Mouse (Mus musculus) spleen, embryonic (tissue): ENCODE results near the gene Pgap2.

Experiments used
- CTCF ChIA-PET: fragments of 350-600 bp; sonication (Branson Sonifier 250); formaldehyde crosslinking; loops from one replicate; lab custom pipeline; 2022; lab: Charles Lee

Pgap2 gene

GRCm38 (mm10) chr7:102209756-102210721, at the start of gene Pgap2, which contains the start of gene Nup98:
Gene Pgap2 (plus strand): TSS chr7:102210208.
Gene Nup98 (minus strand): TSS chr7:102210176.
- CTCF ChIA-PET: interaction anchor here (0.8 kb wide), 1 partner anchor 55 kb away, joined by 4 read pairs; no protein-coding TSS in a partner anchor

DNA sequence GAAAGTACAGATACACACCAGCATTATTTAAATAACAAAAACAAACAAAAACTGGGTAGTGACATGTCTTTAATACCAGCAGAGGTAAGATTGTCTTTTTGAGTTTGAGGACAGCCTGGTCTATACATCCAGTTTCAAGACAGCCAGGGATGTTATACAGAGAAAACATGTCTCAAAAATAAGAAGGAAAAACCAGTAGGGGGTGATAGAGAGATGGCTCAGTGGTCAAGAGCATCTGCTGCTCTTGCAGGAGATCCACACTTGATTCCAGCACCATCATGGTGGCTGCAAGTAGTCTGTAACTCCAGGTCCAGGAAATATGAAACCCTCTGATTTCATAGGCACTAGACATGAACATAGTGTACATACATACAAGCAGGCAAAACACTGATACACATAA, 39.7 kb upstream of the Pgap2 start:
- CTCF ChIA-PET: no interaction called here

- CTCF ChIA-PET: interaction anchor here (0.6 kb wide), 1 partner anchor 1679 kb away, joined by 7 read pairs; no protein-coding TSS in a partner anchor
These were observed 26.2 kb upstream of the Pgap2 start for GRCm38 (mm10) chr7:102183849-102184248.

- CTCF ChIA-PET: no interaction called here
These were observed 17.7 kb upstream of the Pgap2 start for GRCm38 (mm10) chr7:102192356-102192755.

GRCm38 (mm10) chr7:102200576-102200975, 9.4 kb upstream of the Pgap2 start:
- CTCF ChIA-PET: no interaction called here

DNA sequence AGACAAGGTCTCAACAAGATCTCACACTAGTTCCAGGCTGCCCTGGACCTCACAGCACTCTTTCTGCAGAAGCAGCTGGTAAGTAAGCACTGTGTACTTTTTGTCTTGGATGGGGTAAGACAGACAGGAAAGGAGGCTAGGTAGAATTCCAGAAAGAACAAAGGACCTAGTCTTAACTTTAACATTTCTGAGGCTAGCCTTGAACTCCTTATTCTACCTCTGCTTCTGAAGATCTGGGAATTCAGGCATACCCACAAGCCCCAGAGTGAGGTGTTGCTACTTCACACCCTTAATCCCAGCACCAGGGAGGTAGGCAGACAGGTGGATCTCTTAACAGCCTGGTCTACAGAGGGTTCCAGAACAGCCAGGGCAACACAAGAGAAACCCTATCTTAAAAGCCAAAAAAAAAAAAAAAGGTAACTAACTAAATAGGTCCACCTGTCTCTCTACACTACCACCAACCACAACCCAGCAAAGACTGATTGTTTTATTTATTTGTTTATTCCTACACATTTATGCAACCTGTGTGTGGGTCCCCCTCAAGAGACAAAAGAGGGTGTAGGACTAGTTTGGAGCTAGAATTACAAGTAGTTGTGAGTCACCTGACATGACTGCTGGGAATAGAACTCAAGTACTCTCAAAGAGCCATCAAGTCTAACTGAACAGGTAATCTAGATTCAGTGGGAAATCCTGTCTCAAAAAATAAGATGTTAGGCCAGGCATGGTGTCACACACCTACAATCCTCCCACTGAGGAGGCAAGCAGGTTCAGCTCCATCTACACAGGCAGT, 8.8 kb upstream of the Pgap2 start:
- CTCF ChIA-PET: no interaction called here

GRCm38 (mm10) chr7:102204296-102204857, 5.6 kb upstream of the Pgap2 start:
- CTCF ChIA-PET: no interaction called here

- CTCF ChIA-PET: no interaction called here
These were observed 4.4 kb upstream of the Pgap2 start for GRCm38 (mm10) chr7:102205646-102206045.

DNA sequence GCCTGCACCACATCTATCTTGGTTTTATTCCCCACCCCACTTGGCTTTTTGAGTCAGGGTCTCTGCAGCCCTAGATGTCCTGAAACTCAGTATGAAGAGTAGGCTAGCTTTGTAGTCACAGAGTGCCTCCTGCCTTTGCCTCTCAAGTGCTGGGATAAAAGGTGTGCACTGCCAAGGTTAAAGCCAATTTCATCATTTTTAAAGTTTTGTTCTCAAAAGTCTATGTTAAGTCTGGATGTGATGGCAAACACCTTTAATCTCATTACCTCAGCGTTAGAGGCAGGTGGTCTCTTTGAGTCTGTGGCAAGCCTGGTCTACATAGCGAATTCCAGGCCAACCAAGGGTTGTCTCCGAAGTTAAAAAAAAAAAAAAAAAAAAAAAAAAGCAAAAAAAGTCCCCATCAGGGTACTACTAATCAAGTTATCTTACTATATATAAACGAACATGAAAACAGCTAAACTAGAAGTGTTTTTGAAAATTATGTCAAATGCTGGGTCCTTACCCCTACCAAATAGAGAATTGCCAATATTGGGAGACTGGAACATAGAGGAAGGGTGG, 1.1 kb upstream of the Pgap2 start:
- CTCF ChIA-PET: interaction anchor here (0.7 kb wide), 1 partner anchor 219 kb away, joined by 26 read pairs; no protein-coding TSS in a partner anchor

DNA sequence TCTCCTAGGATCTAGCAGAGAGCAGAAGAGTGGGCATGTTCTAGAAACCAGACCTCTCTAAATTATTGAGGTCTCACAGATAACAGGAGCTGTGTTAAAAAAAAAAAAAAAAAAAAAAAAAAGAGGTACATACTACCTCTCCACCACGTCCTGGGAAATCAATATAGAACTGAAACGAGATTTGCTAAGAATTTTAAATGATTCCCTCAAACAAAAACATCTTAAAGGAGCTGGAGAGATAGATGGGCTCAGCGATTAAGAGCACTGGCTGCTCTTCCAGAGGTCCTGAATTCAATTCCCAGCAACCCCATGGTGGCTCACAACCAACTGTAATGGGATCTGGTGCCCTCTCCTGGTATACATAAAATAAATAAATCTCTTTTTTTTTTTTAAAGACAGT, 1.1 kb downstream of the Pgap2 start:
- CTCF ChIA-PET: interaction anchor here (0.8 kb wide), 1 partner anchor 54 kb away, joined by 4 read pairs; no protein-coding TSS in a partner anchor

GRCm38 (mm10) chr7:102221899-102222298, 11.9 kb downstream of the Pgap2 start:
- CTCF ChIA-PET: interaction anchor here (0.7 kb wide), 1 partner anchor 28 kb away, joined by 7 read pairs; no protein-coding TSS in a partner anchor

- CTCF ChIA-PET: no interaction called here
These were observed 12.3 kb downstream of the Pgap2 start for GRCm38 (mm10) chr7:102222336-102222735.

GRCm38 (mm10) chr7:102222830-102223556, 13.0 kb downstream of the Pgap2 start:
- CTCF ChIA-PET: interaction anchor here (0.6 kb wide), 1 partner anchor 26 kb away, joined by 3 read pairs; no protein-coding TSS in a partner anchor

- CTCF ChIA-PET: interaction anchor here (0.6 to 0.7 kb wide), 2 partner anchors 26 to 181 kb away, joined by 3 to 6 read pairs; no protein-coding TSS in a partner anchor
These were observed 14.1 kb downstream of the Pgap2 start for GRCm38 (mm10) chr7:102223883-102224738.

DNA sequence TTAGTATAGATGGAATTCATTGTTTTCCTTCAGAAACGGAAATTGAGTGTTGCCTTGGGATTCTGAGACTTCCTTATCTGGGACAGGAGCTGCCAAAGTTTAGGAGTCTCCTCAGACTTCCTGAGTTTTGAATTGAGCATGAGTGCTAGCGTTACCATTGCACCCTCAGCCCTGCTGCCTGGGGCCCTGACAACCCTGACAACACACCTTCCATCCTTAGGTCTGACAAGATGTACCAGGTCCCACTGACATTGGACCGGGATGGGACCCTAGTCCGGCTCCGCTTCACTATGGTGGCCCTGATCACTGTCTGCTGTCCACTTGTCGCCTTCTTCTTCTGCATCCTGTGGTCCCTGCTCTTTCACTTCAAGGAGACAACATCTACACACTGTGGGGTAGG, 16.0 kb downstream of the Pgap2 start:
- CTCF ChIA-PET: no interaction called here

- CTCF ChIA-PET: no interaction called here
These were observed 18.2 kb downstream of the Pgap2 start for GRCm38 (mm10) chr7:102228049-102228670.

GRCm38 (mm10) chr7:102229814-102230213, 19.8 kb downstream of the Pgap2 start:
- CTCF ChIA-PET: no interaction called here

DNA sequence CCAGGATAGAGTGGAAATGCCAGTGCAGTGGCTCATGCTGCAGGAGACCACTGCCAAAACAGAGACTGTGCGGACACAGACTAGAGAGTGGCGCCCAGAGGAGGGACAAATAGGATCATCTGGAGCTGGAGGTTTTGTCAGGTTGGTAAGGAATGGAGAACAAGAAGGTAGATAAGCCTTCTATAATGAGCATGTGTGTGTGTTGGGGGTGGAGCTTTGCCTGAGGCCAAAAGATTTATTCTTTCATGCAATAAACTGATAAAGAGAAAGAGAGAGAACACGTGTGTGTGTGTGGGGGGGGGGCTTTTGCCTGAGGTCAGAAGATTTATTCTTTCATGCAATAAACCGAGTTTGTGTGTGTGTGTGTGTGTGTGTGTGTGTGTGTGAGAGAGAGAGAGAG, 23.1 kb downstream of the Pgap2 start:
- CTCF ChIA-PET: no interaction called here

GRCm38 (mm10) chr7:102238686-102239286, 28.8 kb downstream of the Pgap2 start:
- CTCF ChIA-PET: no interaction called here
